Mouse (Mus musculus) v-Abl transformed pro-B cells (cell line): Measurements from ENCODE around the gene Tnrc18.
"Not testable (repeated sequence)": the region's sequence is repeated elsewhere in the genome, so short reads cannot be mapped to it uniquely, and the experiment has no call there.

Source experiments
- in situ Hi-C, 2 experiments: fragments of 400-800 bp; cut with MboI; formaldehyde crosslinking; loops; one replicate each; pipeline ENCODE4 v1.15.1; 2025; ENCODE audit not compliant: unreplicated experiment in 2 of 2

Gene Tnrc18

DNA sequence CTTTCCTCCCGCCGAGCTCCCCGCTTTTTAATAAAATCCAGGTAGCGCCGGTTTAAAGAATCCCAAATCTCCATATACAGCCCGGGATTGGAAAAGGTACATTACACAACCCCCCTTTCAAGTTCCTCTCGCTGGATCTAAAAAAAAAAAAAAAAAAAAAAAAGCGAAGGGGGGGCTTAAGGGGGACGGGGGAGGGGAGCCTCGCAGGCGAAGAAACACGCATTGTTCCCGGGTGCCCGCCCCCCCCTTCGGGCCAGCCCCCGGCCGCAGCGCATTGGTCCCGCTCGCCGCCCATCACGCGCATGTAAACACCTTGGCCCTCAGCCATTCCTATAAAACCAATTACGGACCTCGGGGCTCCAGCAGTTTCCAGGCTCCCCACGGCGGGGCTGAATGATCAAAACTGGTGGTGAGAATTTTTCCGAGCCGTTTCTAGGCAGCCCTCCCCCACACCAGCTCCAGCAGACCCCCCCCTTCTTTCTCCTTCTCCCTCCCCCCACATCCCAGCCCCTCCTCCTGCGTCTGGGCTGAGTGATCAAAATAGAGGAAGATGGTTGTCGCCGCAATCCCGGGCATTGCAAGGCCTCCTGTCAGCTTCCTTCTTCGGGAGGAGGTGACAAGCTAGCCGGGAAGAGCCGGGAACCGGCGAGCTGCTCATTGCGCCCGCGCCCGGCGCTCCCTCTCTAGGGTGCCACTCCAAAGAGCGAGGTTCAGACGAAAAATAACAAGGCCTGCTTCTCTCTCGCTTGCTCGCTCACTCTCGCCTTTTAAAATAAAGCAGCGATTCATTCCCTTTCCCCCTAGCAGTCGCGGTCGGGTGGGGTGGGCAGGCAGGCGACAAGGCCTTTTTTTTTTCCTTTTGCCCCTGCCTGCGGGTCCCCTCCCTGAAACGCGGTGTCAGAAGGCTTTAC is at the start of gene Tnrc18:
Gene Tnrc18, minus strand, starts transcription at position 139 of the 911 bp plus-strand sequence.
- in situ Hi-C loops = loop anchor here (5.0 kb wide), 1 partner anchor 90 kb away; the partner anchor contains the start of gene Actb (in 2 of the 2)

DNA sequence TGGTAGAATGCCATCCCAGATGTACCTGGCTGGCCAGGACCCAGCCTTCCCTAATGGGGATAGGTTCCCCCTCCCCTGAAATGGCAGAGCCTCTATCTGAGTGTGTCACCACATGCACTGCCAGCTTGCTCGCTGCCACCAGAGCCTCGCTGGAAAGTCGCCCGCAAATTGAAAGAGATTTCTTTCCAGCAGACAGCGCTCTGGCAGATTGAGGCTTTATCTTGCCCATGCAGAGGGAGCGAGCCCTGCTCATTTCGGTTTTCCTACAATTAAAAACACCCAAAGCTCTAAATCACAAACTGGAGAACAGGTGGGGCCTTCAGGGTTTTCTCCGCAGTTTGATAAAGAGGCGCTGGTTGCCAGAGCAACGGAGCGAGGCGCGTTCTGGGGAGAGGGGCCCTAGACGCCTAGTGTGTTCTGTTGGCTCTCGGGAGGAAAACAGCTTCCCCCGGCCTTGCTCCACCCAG is 40.3 kb upstream of the Tnrc18 start:
- in situ Hi-C loops = loop anchor here in 1 of 2 experiments (10.0 kb wide), 1 partner anchor 263 kb away; no protein-coding TSS in a partner anchor

DNA sequence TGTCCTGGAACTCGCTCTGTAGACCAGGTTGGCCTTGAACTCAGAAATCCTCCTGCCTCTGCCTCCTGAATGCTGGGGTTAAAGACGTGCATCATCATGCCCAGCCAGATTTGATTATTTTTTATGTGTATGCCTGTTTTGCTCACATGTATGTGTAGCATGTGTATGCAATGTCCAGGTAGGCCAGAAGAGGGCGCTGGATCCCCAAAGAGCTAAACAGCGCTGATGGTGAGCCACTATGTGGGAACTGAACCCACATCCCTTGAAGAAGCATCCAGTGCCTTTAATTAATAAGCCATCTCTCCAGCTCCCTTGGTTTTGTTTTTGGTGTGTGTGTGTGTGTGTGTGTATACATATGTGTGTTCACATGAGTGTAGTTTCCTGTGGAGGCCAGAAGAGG is 38.9 kb upstream of the Tnrc18 start:
- in situ Hi-C loops = loop anchor here in 1 of 2 experiments (10.0 kb wide), 1 partner anchor 262 kb away; no protein-coding TSS in a partner anchor

DNA sequence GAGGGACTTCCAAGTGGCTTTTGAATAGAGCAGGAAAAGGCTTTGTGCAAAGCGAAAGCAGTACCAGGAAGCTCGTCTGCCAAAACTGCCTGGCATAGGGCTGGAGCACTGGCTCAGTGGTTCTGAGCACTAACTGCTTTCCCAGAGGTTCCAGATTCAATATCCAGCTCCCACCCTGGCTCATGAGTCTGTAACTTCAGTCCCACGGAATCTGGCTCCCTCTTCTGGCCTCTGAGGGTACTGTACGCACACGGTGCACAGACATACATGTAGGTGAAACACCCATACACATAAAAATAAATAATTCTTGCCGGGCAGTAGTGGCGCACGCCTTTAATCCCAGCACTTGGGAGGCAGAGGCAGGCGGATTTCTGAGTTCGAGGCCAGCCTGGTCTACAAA is 37.4 kb upstream of the Tnrc18 start:
- in situ Hi-C loops = loop anchor here in 1 of 2 experiments (10.0 kb wide), 1 partner anchor 260 kb away; no protein-coding TSS in a partner anchor

DNA sequence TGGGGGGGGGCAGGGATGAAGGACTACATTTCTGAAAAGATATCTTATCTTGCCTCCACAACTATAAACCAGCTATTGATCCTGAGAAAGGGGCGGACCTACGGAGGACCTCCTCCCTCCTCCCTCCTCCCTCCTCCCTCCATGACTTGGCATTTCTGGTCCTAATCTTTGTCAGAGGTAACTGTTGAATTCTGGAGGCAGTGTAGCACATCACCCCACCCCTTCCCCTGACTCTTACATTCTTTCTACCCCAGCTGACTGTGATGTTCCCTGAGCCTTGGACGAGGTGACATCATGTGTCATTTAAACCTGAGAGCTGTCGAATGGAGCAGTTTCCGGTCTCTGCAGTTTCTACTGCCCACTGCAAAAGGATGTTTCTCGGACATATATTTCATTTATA is 36.1 kb upstream of the Tnrc18 start:
- in situ Hi-C loops = loop anchor here in 1 of 2 experiments (10.0 kb wide), 1 partner anchor 259 kb away; no protein-coding TSS in a partner anchor

DNA sequence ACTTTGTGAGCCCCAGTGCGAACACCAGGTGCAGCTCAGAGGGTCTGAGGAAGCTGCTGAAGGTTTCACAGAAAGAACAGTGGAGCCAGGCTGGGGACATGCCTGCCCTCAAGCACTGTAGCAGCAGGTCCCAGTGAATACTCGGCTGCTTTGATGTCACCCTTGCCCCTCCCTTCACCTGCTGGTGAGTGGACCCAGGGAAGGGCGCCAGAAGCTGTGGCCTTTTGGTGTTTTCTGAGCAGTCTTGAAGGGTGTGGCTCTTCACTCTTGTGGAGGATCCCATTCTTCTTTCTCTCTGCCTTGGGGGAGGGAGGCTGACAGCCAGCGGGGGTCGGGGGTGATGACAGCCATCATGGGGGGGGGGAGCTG is 34.2 kb upstream of the Tnrc18 start:
- in situ Hi-C loops = loop anchor here in 1 of 2 experiments (10.0 kb wide), 1 partner anchor 257 kb away; no protein-coding TSS in a partner anchor

DNA sequence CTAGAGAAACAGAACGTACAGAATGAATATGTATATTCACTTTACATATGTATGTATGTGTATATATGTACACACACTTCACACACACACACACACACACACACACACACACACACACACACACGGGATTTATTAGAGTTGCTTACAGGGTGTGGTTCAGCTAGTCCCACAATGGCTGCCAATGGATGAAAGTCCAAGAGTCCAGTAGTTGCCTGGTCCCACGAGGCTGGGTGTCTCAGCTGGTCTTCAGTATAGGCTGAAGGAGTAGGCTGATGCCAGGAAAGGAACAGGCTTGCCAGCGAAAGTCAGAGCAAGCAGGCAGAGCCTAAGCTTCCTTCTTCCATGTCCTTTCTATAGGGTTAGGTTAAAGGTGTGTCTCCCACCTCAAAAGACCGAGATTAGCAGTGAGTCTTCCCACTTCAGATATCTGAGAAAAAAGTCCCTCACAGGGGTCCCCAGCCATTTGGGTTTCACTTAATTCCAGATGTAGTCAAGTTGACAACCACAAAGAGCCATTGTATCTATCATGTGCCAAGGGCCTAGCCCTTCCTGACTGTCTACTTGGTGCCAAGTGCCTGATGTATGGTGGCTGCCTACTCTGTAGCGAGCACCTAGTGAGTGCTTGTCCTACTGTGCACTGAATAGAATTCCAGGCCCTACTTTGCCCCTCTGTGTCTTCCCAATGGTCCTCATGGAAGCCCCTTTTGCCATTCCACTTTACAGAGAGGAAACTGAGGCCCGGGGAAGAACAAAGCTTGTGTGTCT is 33.6 kb upstream of the Tnrc18 start:
- in situ Hi-C loops = loop anchor here in 1 of 2 experiments (10.0 kb wide), 1 partner anchor 256 kb away; no protein-coding TSS in a partner anchor

DNA sequence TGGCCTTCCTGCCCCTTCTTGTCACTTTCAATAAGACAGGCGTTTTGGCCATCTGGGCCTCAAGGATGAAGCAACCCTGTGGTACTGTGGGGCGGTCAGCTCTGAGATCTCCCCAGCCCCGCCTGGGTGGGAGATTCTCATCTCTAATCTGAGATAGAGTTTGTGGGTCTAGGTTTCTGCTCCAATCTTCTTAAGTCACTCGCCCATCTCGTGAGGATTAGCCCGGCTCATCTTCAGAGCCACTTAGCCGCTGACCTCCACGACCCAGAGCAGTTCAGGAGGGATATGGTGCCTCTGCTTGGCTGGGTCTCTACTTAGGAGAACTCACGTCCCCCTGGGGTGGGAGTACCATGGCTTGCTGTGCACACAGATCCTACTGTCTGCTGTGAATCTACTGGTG is 33.0 kb upstream of the Tnrc18 start:
- in situ Hi-C loops = loop anchor here in 1 of 2 experiments (10.0 kb wide), 1 partner anchor 256 kb away; no protein-coding TSS in a partner anchor

DNA sequence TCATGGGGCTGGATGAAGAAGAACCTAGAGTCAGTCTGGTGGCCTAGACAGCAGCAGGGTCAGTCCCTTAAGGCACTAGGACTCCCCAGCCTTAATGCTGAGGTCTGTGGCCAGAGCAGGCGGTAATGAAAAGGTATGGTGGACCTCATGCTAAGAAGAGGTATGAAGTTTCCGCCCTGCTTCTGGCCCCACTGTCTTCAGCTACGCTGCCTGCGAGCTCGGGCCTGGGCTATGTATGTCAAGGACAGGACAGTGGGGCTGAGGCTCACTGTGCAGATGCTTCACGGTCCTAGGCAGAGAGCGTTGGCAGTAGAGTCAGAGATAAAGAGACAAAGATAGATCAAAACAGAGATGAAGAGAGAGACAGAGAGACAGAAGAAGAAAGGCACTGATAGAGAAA is 31.4 kb upstream of the Tnrc18 start:
- in situ Hi-C loops = no loop called here

DNA sequence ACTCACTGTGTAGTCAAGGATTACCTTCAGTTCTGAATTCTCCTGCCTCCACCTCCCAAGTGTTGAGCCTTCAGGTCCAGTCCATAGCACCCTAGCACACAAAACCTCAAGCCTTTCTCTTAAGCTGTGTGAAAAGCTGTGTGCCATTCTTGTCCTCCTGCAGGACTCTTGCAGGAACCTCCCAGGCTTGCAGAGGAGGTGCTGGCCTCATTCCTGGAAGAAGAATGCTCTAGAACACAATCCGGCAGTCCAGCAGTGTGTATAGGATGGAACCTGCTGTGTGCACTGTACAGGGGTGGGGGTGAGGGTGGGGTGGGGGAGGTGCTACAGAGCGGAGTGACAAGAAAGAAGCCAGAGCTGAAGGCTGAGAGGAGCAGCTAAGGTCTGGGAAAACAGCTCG is 30.7 kb upstream of the Tnrc18 start:
- in situ Hi-C loops = no loop called here

DNA sequence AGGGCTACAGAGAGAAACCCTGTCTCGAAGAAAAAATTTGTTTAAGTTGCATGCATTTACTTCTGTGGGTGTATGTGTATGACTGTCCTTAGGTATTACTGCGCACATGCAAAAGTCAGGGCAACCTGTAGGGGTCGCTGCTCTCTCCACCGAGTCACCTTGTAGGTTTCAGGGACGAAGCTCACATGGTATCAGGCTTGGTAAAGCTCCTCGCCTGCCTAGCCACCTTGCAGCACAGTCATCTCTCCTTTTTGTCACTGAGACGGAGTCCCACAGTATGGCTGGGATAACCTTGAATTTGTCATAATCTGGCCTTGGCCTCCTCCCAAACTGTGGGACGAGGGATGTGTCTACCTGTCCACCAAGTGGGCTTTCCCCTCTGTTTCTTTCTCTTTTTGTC is 27.0 kb upstream of the Tnrc18 start:
- in situ Hi-C loops = loop anchor here (5.0 kb wide), 2 partner anchors 77 to 282 kb away; no protein-coding TSS in a partner anchor

DNA sequence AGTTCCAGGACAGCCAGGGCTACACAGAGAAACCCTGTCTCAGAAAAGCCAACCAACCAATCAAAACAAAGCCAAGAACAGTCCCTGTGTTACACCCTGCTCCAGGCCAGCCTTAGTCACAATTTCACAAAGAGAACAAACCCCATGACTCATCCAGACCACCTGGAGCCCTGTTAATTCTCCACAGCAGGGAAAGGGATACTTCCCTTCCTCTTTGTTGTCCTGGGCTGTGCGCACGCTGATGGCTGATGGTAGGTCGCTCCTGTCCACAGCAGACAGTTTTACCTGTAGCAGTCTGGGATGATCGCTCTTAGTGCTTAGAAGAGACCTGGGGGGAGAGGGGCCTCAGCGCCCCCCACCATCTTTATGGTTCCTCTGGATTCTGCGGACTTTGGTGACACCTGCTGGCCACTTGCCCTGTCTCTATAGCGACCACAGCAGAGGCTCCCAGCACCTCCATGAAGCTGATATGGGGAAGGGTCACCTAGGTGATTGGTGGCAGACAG is 24.7 kb upstream of the Tnrc18 start:
- in situ Hi-C loops = loop anchor here (5.0 kb wide), 2 partner anchors 75 to 280 kb away; no protein-coding TSS in a partner anchor

DNA sequence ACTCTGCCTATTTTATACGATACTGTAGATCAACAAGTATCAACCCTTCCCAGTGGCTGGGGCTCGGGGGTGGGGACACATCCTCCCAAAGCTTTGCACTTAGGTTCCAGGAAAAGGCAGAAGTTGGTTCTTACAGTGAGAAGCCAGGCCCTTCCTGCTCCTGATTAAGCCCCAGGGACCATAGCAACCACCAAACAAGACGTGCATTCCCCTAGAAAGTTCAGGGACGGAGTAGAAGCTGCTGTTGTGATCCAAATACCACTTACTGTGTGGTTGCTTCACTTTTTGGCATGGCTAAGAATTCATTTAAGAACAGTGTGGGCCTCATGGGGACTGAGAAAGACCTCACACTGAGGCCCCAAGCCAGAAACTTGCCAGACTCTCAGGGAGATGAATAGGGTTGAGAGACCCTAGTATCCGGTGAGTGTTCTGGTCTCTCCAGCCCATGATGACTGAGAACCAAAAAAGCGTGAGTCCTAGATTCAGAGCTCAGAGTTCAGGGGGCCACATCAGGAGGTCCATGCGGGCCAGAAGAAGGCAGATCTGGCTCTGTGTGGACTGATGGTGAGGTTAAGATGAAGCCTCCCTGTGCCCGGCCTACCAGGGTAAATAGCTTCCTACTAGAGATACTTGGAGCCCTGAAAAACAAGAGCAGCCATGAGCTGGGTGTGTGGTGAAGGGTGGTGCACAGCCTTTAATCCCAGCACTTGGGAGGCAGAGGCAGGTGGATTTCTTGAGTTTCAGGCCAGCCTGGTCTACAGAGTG is 24.1 kb upstream of the Tnrc18 start:
- in situ Hi-C loops = loop anchor here (5.0 kb wide), 2 partner anchors 74 to 279 kb away; no protein-coding TSS in a partner anchor

DNA sequence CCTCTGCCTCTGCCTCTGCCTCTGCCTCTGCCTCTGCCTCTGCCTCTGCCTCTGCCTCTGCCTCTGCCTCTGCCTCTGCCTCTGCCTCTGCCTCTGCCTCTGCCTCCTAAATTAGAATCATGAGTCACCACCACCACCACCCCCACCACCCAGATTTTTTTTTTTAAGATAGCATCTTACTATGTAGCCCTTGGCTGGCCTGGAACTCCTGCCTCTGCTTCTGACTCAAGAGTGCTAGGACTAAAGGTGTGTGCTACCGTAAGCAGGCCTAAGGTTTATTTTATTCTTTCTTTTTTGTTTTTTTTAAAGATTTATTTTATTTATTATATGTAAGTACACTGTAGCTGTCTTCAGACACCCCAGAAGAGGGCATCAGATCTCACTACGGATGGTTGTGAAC is 20.0 kb upstream of the Tnrc18 start:
- in situ Hi-C loops = not testable (repeated sequence)

DNA sequence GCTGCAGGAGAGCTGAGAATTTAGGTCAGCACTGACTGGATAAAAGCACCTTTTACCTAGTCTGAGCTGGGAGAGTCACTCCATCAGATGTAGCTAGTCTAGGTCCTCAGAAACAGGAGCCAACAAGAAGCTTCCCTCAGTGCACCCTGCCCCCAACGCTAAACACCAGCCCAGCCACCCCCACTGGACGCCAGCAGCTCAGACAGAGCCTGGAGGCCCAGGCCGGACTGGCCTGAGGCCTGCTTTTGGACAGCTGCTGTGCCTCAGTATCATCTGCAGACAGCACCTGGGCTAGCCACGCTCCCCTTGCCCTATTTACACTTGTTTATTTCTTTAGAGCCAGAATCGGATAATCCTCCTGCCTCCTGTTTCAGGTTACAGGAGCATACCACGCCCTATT is 19.4 kb upstream of the Tnrc18 start:
- in situ Hi-C loops = no loop called here

DNA sequence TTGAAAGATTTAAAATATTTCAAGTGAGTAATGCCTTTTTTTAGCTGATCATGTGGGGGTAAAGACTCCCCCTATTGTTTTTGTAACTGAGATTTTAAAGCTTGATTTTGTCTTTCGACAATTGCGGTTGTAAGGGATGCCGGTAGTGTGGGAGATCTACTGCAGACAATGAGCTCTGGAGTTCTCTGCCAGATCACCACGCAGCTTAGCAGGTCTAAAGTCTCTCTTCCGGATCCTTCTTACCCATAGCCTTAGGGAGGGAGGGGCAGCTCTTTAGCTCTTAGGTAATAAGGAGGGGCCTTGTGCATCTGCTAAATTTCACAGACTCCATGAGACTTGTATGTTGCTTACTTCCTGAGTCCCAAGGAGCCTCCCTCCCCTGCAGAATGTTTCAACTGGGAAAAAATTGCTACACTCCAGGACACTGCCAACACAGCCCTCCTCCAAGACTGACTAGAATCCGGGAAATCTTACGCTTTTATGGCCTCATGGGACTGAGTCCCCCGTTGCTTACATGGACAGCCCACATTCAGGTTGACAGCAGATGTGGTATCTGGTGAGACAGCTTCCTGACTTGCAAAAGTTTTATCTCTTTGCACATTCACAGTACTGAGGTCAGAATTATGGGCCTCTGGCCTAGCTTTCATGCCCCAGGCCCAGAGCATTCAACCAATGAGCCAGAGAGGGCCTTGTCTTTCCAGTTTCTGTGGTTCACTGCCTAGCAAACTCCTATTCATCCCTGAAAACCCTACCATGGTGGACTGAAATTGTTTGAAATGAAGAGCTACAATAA is 16.4 kb upstream of the Tnrc18 start:
- in situ Hi-C loops = no loop called here

DNA sequence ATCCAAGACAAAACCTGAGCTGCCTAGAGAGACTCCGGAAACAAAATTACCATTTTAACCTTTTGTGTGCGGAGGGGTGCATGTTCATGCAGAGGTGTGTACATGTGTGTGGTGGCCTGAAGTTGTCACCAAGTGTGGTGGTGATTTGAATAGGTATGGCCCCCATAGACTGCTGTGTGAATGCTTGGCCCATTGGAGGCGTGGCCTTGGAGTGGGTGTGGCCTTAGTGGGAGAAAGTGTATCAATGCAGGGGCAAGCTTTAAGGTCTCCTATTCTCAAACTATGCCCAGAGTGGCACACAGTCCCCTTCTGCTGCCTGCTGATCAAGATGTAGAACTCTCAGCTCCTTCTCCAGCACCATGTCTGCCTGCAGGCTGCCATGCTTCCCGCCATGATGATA is 8.7 kb upstream of the Tnrc18 start:
- in situ Hi-C loops = no loop called here

DNA sequence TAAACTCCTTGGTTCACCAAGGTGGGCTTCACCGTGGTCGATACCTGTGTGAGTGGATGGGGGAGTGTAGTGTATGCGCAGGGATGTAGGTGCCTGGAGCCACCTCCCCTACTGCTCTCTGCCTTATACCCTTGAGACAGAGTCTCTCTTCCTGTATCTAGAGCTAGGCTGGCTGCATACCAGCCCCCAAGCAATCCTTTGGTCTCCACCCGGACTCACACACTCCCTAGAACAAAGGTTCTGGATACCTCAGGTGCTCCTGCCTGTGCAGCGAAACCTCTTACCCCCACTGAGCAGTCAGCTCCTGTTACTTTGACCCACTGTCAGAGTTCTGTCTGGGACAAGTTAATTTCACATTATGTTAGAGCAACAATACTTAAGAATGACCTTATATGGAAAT is 8.2 kb upstream of the Tnrc18 start:
- in situ Hi-C loops = no loop called here

DNA sequence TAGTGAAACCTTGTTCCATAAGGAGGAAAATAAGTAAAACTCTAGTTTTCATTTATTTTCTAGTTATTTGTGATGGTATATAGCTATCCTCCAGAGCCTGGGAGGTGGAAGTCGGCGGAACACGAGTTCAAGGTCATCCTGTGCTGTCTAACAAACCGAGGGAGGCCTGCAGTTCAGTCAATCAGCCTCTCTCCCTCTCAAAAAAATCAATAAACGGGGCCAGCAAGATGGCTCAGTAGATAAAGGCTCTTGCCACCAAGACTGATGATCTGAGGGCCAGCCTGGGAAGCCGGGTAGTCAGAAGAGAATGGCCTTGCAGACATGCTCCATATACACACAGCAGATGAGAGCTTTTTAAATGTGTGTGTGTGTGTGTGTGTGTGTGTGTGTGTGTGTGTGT is 6.6 kb upstream of the Tnrc18 start:
- in situ Hi-C loops = loop anchor here in 1 of 2 experiments (5.0 kb wide), 1 partner anchor 192 kb away; no protein-coding TSS in a partner anchor
